Mouse (Mus musculus): Measurements from ENCODE around the gene Nit2.

Nit2 gene

DNA sequence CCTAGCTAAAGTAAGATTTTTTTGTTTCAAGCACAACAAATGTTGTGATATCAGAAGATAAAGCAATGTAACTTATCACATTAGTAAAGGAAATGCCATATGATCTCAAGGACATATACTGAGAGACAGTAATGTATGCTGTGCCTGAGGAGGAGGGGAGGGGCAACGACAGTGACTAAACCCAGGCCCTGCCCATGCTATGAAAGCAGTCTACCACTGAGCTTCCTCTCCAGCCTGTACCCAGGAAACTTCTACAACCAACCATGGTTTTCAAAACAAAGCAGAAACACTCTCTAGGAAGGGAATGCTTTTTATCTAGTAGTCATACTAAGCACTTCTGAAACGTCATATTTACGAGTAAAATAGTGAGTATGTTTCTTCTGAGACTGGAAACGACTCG is 4.3 kb downstream of the Nit2 start:
- DNase-seq (ENCODE audit: low read depth, low spot score) = no peak

DNA sequence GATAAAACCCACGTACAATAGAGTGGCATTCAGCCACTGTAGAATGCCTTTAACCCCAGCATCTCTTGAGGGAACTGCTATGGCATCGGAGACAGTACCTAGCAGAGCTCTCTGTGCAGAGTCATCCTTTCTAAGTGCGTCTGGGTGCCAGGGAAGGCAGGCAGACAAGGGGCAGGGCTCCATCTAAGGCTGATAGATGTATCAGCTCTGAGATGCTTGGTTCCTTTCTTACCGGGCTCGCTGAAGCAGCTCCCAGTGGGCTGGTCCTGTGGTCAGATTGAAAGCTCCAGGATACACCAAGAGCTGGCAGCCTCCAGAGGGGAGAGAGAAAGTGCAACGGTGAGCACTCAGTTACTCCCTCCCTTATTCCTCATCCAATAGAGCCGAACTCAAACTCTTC is 7.3 kb downstream of the Nit2 start:
- no peak for DNase-seq (ENCODE audit: low read depth, low spot score)

DNA sequence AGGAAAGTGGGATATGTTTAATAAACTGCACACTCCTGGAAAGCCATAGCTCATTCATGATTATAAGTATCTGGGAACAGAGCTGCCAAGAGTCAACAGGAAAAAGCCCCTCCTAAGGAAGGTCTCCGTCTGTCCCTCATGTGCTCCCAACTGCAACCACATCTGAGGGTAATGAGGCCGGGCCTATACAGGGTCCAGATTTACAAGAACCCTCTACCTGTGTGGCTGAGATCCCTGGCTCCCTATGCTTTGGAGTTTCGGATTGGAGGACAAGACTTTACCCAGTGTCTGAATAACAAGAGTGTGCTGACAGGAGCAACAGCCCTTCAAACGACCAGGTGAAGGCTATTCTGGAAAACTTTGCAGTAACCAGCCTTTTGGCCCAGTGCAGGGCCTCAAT is 9.4 kb downstream of the Nit2 start:
- no peak for DNase-seq (ENCODE audit: low read depth, low spot score)

DNA sequence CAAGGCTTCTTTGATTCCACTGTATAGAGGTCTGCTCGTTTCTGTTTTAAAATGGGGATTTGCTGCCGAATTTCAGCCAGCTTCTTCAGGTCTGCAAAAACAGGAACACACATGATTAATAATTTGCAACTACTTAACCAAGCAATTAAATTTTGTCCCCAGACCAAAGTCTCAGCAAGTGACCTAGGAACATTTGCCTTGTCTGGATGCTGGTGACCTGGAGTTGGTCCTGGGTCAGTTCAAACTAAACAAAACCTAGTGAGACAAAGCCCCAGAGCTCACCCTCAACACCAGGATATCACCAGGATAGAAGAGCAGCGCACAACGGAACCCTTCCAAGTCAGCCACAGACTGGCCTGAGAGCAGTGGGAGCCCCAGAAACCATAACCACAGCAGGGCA is 10.1 kb downstream of the Nit2 start:
- no peak for DNase-seq (ENCODE audit: low read depth, low spot score)

DNA sequence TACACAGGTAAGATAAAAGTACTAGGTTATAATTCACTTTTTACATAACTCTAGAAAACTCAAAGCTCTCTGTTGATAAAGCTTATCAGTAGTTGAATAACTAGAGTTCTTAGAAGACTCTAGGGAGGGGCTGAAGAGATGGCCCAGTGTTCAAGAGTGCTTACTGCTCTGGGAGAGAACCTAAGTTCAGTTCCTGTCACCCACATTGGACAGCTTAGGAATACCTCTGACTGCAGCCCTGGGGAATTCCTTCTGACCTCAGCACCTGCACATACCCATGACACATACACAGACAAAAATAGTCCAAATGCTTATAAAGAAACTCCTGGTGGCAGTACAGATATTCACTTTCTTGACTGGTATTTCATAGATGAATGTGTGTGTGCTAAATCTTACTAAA is 11.2 kb downstream of the Nit2 start:
- no peak for DNase-seq (ENCODE audit: low read depth, low spot score)

DNA sequence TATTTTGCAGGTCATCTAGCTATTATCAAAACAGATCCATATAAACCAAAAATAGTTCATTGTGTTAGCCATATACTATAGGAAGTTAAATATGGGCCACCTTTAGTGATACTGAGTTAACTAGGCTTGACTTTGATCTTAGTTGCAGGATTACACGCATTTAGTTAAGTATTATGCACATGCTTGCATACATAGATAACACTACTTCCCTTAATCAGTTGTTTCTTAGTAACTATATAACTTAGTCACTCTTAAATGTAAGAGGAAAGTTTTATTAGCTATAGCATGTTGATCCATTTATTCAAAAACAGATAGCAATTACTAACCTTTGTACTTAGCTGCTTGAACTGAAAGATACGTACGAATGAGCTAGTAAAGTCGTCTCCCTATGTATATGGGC is 15.7 kb downstream of the Nit2 start:
- DNase-seq (ENCODE audit: low read depth, low spot score) = no peak

DNA sequence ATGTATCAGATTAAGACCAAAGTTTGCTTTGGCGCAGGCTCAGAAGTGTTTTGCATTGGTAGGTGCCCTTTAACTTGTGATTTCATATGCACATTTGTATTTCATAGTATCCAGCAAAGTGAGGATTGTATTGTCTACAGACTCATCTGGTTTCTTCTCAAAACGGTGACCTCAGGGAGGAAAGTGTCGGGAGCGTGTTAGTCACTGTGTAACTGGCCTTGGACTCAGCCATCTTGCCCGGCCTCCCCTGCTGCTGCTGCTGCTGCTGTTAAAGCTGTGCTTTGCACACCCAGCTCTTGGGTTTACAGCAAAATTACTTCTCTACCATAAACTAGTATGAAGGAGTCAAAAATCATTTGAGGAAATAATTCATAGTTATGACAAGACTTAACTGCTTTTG is 22.4 kb downstream of the Nit2 start:
- no peak for DNase-seq (ENCODE audit: low read depth, low spot score)

DNA sequence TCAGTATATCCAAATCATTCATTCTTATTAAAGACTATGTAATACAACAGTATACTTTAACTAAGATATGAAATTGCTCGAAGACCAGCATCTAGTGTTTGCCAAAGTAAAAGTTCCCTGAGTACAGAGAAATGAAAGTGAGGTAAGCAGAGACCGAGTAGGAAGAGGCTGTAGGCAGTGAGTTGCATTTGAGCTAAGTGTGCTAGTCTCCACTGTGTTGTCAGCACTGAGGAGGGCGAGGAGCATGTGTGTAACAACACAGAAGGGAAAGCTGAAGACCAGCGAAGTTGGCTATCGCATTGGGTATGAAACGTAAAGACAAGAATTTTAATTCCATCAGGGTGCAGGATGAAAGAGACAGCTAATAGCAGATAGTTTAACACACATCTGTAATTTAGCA is 33.5 kb downstream of the Nit2 start:
- peak; percentile 25 for DNase-seq (ENCODE audit: low read depth, low spot score)

DNA sequence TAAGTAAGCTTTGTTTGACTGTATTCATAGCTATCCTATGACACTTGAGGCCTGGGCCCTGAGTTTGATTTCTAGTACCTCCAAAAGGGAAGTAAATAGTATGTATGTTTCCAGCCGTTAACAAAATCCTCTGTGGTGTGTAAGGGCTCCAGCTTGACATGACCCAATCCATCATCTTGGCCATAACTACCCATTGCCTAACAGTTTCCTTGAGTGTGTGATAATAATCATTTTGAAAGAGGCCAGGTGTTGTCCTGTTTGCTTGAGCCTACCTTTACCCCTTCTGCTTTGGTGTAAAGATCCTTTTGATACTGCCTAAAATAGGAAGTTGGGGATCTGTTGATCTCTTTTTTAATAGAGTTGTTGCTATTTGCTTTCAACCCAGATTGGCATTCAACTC is 34.8 kb downstream of the Nit2 start:
- DNase-seq (ENCODE audit: low read depth, low spot score) = no peak

DNA sequence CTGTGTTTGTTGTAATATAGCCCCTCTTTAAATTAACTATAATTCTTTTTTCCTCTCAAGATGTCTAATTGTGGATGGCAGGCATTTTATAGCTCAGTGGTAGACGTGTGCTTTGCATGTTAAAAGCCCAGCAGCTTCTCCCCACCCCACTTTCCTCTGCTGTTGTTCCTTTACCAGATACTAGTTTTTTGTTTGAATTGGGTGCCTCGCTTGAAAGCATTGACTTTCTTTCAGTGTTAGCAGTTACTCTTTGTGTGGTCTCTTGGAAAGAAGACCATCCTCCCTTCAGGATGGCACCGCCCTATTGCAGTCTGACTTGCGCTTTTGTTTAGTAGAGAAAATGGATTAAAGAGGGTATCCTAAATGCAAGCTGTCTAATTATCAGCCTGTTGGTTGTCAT is 35.6 kb downstream of the Nit2 start:
- DNase-seq (ENCODE audit: low read depth, low spot score) = no peak

DNA sequence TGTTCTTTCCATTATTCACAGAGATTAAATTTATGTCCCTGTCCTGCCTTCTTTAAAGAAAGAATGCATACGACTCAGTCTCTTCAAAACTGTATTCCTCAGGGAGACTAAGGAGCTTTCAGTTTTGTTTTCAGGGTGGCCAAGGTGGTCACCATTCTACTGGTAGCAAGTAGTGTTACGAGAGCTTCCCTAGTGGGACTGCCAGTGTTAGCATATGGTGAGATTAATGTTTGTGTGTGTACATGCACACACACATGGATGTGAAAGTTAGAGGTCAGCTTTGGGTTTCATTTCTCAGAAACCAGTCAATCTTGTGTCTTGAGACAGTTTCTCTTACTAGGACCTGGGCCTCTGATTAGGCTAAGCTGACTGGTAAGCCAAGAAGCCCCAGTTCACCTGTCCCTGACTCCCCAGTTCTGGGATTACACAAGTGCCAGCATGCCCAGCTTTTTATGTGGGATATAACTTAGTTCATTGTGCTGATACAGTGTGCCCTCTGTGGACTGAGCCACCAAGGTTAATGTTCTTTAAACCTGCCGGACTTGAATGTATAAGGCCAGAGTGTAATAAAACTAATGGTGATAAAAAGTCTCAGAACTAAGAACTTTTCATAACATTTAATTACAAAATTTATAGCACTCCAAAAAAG is 36.3 kb downstream of the Nit2 start:
- no peak for DNase-seq (ENCODE audit: low read depth, low spot score)

DNA sequence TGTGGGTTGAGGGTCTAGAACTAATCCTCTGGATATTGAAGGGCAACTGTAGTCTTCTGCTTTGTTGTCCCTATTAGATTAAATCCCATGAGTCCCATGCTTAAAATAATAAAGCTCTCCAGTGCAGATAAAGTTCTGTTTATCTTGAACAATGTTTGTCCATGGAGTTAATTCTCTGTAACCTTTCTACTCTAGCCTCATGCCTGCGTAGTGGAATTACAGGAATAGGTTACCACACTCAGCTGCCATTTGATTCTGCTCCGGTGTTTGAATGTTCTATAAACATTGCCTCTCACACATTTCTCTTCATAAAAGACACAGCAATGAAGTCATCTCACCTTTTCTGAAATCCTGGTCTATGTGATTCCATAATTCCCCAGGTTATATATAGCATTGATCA is 39.3 kb downstream of the Nit2 start:
- DNase-seq (ENCODE audit: low read depth, low spot score) = no peak

DNA sequence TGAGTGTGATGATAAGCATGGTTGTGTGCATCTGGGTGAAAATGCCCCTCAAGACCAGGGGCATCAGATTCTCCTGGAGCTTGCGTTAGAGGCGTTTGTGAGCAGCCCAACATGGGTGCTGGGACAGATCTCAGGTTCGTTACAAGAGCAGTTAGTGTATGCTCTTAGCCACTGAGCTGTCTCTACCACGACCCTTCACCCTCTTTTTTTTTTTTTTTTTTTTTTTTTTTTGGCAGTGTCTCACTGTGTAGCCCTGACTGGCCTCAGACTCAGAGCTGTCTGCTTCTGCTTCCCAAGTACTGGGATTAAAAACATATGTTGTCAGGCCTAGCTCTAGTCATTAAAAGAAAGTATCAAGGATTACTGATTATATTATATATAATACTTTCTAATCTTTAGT is 40.9 kb downstream of the Nit2 start:
- DNase-seq (ENCODE audit: low read depth, low spot score) = no peak

DNA sequence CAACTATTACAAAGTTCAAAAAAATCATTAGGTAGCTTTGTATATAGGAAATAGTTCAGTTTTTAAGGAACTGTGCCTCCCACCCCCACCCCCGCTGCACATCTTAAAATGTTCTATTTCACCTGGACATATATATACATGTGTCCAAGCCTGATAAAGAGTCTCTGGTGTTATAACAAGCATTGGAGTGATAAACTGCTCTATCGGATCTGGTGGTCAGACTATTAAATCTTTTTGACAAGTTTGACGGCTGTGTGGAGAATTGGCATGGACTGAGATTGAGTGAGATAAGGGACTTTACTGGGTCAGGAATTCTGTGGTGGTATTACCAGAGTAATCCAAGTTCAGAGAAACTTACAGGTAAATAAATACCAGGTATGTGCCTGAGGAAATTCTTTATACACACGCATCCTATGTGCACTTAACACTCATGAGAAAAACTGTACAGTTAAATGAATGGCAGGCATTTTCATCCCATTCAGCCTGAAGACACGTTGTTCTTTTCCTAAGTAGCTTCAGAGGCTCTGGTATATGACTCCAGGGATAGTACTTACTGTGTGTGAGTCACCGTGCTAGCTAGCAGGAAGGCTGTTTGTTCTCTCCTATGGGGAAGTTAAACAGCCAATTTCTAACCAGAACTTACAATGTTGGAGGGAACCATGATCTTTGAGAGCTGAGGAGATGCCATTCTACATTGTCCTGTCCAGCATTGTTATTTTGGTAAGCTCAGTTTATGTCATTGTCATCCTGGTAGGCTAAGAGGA is 44.3 kb downstream of the Nit2 start:
- peak; percentile 31 for DNase-seq (ENCODE audit: low read depth, low spot score)

DNA sequence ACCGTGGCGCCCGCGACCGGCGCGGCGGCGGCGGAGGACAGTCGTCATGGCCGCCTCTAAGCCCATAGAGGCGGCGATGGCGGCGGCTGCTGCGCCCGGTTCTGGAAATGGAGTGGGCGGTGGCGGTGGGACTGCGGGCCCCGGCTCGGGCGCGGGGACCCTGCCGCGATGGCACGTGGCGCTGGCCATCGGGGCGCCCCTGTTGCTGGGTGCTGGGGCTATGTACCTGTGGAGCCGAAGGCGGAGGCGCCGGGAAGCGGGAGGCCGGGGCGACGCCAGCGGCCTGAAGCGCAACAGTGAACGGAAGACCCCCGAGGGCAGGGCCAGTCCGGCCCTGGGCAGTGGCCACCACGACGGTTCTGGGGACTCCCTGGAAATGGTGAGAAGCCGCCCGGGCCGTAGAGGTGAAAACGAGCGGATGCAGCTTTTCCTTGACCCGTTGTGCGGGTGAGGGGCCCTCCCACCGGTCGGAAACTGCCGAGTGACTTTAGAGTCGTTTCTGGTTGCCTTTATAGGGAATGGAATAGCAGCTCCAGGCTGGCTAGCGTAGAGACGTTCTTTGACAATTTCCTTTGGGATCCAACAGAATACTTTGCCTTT is 45.2 kb downstream of the Nit2 start:
- DNase-seq (ENCODE audit: low read depth, low spot score) = no peak

DNA sequence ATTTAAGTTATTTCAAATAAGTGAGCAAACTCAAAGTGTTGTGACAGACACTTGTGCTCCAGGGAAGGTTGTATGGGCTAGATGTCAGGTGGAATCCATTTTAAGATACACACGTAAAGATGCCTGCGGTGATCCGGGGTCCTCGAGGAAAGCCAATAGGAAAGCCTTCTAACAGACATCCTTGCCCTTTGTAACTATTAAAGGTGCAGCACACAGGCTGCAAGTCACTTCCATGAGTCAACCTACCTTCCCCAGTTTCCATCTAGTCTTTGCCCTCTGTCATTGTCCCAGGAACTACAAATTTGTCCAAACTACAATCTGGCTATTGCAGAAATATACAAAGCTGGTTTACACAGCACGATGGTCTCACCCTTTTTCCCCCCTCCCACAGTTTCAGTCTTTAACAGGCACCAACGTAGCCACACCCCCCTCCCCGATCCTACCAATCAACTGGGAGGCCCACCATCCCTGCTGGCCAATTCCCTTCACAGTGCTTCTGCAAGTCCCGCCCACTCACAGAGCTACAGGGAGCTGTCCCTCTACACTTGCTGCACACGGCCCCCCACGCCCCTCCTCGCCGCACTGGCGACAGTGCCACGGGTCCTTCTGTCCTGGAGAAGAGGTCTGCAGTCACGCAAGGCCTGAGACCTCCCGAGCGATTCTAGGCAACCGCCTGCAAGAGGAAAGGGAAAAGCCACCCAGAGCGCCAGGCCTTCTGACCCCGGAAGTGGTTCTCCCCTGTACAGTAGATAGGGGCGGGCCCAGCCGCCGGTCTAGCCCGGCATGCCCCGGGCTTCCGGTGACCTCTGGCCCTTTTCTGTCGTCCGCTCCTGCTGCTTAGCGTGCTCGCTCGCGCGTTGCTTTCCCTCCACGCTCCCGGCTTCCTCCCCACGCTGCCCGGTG is 46.0 kb downstream of the Nit2 start, which contains the start of gene Tomm70a:
Gene Tomm70a (plus strand): TSS at position 791 of the 903 bp plus-strand sequence.
- DNase-seq (ENCODE audit: low read depth, low spot score) = peak; percentile 99

DNA sequence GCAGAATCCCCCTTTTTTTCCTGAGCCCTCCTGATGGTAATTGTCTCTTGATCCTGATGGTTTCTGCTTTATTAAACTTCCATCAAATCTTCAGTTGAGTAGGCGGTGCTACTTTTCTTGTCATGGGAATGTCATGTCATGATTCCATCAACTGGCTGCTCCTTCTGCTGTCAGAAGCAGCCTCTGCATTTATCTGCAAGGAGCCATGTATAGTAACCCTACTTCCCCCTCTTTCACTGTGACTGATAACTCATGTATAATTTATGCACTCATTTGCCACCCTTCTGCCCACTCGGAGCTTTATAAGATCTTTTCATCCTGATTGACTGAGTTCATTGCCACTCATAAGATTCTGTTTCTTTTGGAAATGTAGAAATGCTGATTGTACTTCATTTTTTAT is 49.6 kb downstream of the Nit2 start:
- peak; percentile 53 for DNase-seq (ENCODE audit: low read depth, low spot score)

DNA sequence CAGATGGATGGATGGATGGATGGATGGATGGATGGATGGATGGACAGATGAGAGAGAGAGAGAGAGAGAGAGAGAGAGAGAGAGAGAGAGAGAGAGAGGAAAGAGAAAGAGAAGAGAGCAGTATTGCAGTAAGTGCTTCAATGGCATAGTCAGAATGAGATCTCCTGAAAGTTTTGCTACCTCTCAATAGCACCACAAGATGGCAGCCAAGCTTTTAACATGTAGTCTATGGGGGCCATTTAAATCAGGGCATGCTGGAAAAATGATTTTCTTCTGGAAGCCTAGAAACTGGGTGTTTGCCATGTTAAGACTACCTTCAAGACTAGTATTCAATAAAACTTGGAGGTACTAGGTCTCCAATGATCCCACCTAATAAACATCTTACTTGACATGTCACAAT is 51.1 kb downstream of the Nit2 start:
- DNase-seq (ENCODE audit: low read depth, low spot score) = peak; percentile 62
